Mouse (Mus musculus): ENCODE measurements at regions not wholly inside any gene's neighbourhood (a gene's known extent, or its start where the extent isn't known, plus 50 kb on each side); places are given as distances from the start of the nearest gene placed in this dataset.

DNA sequence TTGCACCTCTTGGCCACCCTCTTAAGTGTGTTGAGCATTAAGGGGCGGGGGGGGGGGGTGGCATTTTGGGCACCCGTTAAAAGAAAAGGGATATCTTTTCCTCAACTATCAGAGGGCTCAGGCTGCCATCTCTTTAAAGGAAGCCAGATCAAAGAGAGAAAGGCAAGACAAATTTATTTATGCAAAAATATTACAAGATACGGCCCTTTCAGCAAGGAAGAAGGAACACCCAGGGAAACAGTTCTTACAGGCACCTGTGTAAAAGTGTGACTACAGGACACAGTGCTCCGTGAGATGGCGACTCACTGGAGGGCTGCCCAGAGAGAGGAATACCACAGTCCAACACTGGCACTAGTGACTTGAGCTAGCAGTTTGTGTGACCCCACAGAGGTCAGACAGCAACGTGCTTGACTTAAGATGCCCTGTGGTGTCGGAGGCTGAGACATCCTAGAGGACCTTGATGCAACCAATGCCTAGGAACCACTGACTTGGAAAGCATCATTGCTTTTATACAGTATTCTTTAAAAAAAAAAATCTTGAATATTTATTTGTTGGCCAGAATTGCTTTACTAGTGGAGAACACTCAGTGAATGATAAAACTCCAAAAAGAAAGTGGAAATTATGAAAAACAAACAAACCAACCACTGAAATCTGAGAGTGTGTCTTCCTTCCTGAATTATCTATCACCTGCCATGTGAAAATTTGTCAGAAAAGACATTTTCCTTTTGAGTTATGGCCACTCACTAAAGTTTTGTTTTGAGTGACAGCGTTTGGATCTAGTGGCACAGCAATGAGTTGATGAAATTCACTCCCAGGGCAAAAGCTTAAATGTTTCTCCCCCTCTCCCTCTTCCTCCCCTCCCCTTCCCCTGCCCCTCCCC lies 59.0 kb upstream of the Cpm start:
- H3K4me1 ChIP-seq (ENCODE audit: control insufficient read depth, insufficient read depth, low read length): peaks cover 3% of the 10 kb centered on the region
- H3K27ac ChIP-seq (ENCODE audit: control insufficient read depth, insufficient read depth, low read depth, low read length): no peak overlapping the region
- TF ChIP-seq CTCF (IDR thresholded peaks at IDR 0.05; ENCODE audit: control insufficient read depth, insufficient read depth, insufficient replicate concordance, low read depth, low read length) (no peak), POLR2A (IDR thresholded peaks at IDR 0.05; ENCODE audit: control insufficient read depth, low read depth, low read length) (no peak)
- no peak overlapping the region for H3K4me3 ChIP-seq (ENCODE audit: control insufficient read depth, low read depth, low read length)
- peaks cover 2% of the 10 kb centered on the region; the same call in 1 of the 2 replicates for H3K27me3 ChIP-seq (ENCODE audit: control insufficient read depth, insufficient read depth, low read length)
- no peaks in the 10 kb centered on the region for H3K36me3 ChIP-seq (ENCODE audit: control insufficient read depth, insufficient read depth, low read length)

DNA sequence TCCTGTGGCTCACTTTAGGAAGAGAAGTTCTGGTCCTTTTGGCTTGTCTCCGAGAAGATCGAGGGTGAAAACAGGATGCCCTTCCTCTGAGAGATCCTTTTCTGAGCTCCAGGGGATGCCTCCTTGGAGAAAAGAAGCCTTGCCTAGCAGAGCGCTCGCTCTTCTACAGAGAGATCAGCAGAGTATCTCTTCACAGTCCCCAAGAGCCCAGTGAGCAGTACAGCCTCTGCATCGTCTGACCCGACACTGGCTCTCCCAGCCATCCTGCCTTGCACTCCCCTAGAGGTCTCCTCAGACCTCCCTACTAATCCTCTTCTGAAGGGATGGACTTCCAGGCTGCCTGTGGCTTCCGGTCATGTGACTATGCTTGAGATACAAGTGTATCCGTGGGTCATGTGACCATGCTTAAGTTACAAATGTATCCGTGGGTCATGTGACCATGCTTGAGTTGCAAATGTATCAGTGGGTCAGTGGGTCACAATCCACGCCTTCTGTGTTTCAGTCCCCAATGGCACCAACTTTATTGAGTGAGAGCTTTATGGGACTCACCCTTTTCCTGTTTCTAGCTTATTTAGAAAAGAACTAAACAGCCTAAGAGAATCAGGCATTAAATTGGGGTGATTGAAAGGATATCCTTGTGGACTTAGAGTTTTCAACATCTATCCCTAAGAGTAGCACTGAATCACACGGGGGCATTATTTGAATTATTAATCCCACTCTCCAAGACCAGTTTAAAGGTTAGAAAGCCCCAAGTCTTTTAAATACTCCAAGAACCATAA lies 59.8 kb upstream of the Cpm start:
- TF ChIP-seq CTCF (IDR thresholded peaks at IDR 0.05; ENCODE audit: control insufficient read depth, insufficient read depth, insufficient replicate concordance, low read depth, low read length): no peak
- TF ChIP-seq POLR2A (IDR thresholded peaks at IDR 0.05; ENCODE audit: control insufficient read depth, low read depth, low read length): no peak
- H3K4me3 ChIP-seq (ENCODE audit: control insufficient read depth, low read depth, low read length): no peak overlapping the region
- H3K4me1 ChIP-seq (ENCODE audit: control insufficient read depth, insufficient read depth, low read length): peaks cover 3% of the 10 kb centered on the region
- peaks cover 2% of the 10 kb centered on the region; the same call in 1 of the 2 replicates for H3K27me3 ChIP-seq (ENCODE audit: control insufficient read depth, insufficient read depth, low read length)
- no peaks in the 10 kb centered on the region for H3K36me3 ChIP-seq (ENCODE audit: control insufficient read depth, insufficient read depth, low read length)
- H3K27ac ChIP-seq (ENCODE audit: control insufficient read depth, insufficient read depth, low read depth, low read length): no peak overlapping the region

DNA sequence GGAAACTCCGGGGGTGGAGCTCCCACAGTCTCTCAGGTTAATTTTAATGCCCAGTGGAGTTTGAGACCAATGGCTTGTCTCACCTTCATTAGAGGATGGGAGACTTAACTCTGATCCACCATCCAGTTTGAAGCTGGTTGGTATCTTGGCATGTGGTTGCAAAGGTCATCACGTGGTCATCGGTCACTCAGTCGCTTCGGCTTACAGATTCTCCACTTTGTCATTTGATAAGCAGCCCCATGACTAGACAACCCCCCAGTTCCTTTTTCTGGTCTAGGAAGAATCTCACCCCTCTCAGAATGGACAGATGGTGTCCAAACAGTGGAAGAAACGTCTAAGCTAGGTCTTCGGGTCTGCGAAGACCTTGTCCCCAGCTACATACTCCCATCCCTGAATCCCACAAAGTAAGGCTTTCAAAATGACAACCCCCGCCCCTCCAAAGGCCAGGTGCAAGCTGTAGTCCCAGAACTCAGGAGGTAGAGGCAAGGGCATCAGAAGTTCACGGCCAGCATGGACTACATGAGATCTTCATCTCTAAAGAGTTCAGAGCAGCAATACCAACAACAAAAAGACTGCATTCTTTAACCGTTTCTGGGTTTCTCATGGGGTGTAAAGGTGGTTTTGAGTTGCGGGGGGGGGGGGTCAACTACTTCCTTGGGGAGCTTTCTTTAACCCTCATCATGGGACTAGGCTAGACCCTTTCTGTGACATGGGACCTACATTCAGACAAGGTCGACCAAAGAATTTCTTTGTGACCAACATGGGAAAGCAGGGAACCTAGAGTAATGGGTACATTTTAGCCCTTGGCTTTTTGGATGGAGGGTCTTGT lies 60.6 kb upstream of the Cpm start:
- peaks cover 3% of the 10 kb centered on the region for H3K4me1 ChIP-seq (ENCODE audit: control insufficient read depth, insufficient read depth, low read length)
- no peaks in the 10 kb centered on the region for H3K36me3 ChIP-seq (ENCODE audit: control insufficient read depth, insufficient read depth, low read length)
- H3K27ac ChIP-seq (ENCODE audit: control insufficient read depth, insufficient read depth, low read depth, low read length): no peak overlapping the region
- TF ChIP-seq CTCF (IDR thresholded peaks at IDR 0.05; ENCODE audit: control insufficient read depth, insufficient read depth, insufficient replicate concordance, low read depth, low read length) (no peak), POLR2A (IDR thresholded peaks at IDR 0.05; ENCODE audit: control insufficient read depth, low read depth, low read length) (no peak)
- H3K4me3 ChIP-seq (ENCODE audit: control insufficient read depth, low read depth, low read length): no peak overlapping the region
- peaks cover 2% of the 10 kb centered on the region; the same call in 1 of the 2 replicates for H3K27me3 ChIP-seq (ENCODE audit: control insufficient read depth, insufficient read depth, low read length)

DNA sequence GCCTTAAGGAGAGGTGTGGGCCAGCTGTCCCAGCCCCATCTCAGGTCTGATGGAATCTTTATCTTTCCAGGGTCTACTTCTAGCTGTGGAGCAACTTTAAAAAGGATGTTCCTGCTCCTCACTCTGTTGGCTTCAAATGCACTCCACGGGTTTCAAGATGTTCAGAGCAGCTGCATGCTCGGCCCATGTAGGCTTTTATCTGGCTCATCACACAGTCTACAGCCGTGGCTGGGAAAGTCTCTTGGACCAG lies 61.2 kb upstream of the Cpm start:
- no peak for TF ChIP-seq POLR2A (IDR thresholded peaks at IDR 0.05; ENCODE audit: control insufficient read depth, low read depth, low read length)
- no peak for TF ChIP-seq CTCF (IDR thresholded peaks at IDR 0.05; ENCODE audit: control insufficient read depth, insufficient read depth, insufficient replicate concordance, low read depth, low read length)

DNA sequence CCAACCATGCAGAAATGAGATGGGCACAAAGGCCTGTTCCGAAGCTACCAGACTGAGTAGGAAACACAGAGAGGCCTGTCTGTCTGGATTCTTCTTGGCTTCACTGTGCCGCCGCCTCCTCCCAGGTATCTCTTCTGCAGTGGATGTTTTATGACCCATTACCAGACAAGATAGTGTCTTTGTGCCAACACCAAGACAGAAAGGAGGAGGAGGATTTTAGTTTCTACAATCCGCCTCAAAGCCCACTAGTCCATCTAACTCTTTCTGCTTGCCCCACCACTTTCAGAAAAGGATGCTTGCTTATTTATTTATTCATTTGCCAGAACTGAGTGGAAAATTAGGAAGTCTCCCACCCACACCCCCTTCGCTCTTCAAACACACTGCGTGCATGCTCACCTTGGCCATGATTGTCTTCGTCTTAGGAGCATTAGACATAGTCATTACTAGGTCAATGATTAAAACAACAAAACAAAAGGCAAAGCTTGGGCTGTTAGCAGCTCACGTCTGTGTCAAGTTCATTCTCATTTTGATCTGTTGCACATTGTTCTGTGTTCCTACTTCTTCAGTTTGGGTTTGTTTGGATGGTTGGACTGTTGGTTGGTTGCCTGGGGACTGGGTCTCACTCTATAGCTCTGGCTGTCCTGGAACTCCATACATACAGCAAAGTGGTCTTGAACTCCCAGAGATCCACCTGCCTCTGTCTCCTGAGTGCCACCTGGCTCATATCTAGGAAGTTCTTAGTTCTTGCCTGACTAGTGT lies 61.7 kb upstream of the Cpm start:
- Histone ChIP-seq H3K4me1 (ENCODE audit: control insufficient read depth, insufficient read depth, low read length) (no peaks in the 10 kb centered on the region; the same call in 1 of the 2 replicates), H3K4me3 (ENCODE audit: control insufficient read depth, low read depth, low read length) (no peak overlapping the region), H3K27ac (ENCODE audit: control insufficient read depth, insufficient read depth, low read depth, low read length) (no peak overlapping the region), H3K36me3 (ENCODE audit: control insufficient read depth, insufficient read depth, low read length) (no peaks in the 10 kb centered on the region), H3K27me3 (ENCODE audit: control insufficient read depth, insufficient read depth, low read length) (peaks cover 2% of the 10 kb centered on the region; the same call in 1 of the 2 replicates)
- TF ChIP-seq CTCF (IDR thresholded peaks at IDR 0.05; ENCODE audit: control insufficient read depth, insufficient read depth, insufficient replicate concordance, low read depth, low read length) (no peak), POLR2A (IDR thresholded peaks at IDR 0.05; ENCODE audit: control insufficient read depth, low read depth, low read length) (no peak)

More for the DNA sequence above, 61.2 kb upstream of the Cpm start:
- peaks cover 2% of the 10 kb centered on the region for H3K4me1 ChIP-seq (ENCODE audit: control insufficient read depth, insufficient read depth, low read length)
- H3K4me3 ChIP-seq (ENCODE audit: control insufficient read depth, low read depth, low read length): no peak overlapping the region
- peaks cover 2% of the 10 kb centered on the region; the same call in 1 of the 2 replicates for H3K27me3 ChIP-seq (ENCODE audit: control insufficient read depth, insufficient read depth, low read length)
- H3K27ac ChIP-seq (ENCODE audit: control insufficient read depth, insufficient read depth, low read depth, low read length): no peak overlapping the region
- H3K36me3 ChIP-seq (ENCODE audit: control insufficient read depth, insufficient read depth, low read length): no peaks in the 10 kb centered on the region

DNA sequence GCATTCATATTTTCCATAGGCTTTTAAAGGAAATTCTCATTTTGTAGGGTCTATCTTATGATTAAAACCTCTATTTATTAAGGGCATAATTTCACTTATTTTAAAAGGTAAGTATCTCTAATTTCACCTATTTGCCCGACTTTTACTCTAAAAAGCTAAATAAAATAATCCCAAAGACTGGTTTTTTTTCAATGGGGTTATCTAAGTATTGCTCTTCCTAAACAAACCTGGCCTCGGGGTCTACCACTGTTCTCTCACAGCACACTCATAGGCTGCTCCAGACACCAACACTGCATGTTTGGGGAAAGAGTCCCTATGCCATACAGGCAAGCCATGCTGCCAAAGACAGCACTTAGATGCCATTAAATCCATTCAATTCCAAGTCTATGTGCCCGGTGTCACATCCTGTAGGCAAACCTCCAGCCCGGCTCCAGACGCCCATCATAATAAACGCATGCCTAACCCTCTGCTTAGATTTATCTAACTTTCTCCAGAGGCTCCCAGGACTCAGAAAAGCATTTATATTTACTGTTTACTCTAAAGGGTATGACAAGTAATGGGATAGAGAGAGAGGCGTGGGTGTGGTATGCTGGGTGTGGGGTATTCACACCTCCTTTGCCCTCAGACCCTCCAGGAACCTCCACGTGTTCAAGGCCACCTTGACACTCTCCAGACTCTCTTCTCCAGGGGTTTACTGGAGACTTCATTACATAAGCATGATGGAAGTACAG lies 62.5 kb upstream of the Cpm start:
- H3K27me3 ChIP-seq (ENCODE audit: control insufficient read depth, insufficient read depth, low read length): peaks cover 2% of the 10 kb centered on the region; the same call in 1 of the 2 replicates
- no peaks in the 10 kb centered on the region; the same call in 1 of the 2 replicates for H3K4me1 ChIP-seq (ENCODE audit: control insufficient read depth, insufficient read depth, low read length)
- H3K36me3 ChIP-seq (ENCODE audit: control insufficient read depth, insufficient read depth, low read length): no peaks in the 10 kb centered on the region
- TF ChIP-seq CTCF (IDR thresholded peaks at IDR 0.05; ENCODE audit: control insufficient read depth, insufficient read depth, insufficient replicate concordance, low read depth, low read length): no peak
- no peak for TF ChIP-seq POLR2A (IDR thresholded peaks at IDR 0.05; ENCODE audit: control insufficient read depth, low read depth, low read length)
- H3K4me3 ChIP-seq (ENCODE audit: control insufficient read depth, low read depth, low read length): no peak overlapping the region
- H3K27ac ChIP-seq (ENCODE audit: control insufficient read depth, insufficient read depth, low read depth, low read length): no peak overlapping the region

All from testis, adult 2 months (tissue).